Mouse (Mus musculus) spleen, postnatal 4 days (tissue): ENCODE results near the gene Ssmem1.

Experiments used
- DNase-seq, 2 experiments: peaks; one replicate each; pipeline ENCODE4 v3.0.0; 2022; ENCODE audit warnings: low spot score in 2 of 2

Gene Ssmem1

DNA sequence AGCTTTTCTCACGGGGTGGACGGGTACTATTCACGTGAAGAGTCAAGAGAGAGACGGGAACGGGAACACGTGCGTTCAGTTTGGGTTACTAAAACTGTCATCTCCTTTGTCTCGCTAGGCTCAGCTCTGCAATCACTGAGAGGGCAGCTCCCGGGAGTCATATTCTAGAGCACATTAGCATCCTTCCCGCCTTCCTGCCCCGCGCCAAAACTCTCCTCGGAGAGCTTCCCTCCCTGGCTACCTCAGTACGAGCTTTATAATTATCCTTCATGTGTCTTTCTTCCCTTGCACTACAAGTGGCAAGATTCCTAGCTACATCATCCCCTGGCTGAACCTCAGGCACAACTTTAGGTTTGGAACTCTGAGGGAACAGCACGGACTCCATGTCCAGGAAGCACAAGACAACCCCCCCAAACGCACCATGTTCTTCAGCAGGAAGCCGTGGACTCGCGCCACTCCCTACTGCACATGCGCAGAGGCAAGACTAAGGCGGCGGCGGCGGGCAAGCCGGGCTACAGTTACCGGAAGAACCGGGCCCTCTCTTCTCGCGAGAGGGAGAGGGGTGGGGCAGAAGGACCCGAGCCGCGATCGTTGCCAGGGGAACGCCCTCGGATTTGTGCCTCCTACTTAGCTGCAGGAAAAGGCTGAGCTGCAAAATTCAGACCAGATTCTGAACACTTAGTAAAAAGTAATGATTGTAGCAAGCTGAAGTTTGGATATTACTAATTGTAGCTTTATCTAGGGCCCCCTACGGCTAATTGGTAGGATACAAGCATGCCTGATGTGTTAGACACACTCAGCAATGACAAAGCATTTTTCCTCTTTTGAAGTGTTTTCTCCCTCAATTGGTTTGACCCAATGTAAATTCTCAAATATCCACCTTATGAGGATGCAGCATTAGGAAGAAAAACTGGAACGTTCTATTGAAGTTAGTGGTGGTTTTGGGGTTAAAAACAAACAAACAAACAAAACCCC is at the start of gene Ssmem1, which contains the start of gene Tmem209:
Gene Ssmem1, plus strand, starts transcription at position 585 of the 975 bp plus-strand sequence.
Gene Tmem209, minus strand, starts transcription at position 519 of the 975 bp plus-strand sequence.
- DNase-seq = peak; percentile 99

DNA sequence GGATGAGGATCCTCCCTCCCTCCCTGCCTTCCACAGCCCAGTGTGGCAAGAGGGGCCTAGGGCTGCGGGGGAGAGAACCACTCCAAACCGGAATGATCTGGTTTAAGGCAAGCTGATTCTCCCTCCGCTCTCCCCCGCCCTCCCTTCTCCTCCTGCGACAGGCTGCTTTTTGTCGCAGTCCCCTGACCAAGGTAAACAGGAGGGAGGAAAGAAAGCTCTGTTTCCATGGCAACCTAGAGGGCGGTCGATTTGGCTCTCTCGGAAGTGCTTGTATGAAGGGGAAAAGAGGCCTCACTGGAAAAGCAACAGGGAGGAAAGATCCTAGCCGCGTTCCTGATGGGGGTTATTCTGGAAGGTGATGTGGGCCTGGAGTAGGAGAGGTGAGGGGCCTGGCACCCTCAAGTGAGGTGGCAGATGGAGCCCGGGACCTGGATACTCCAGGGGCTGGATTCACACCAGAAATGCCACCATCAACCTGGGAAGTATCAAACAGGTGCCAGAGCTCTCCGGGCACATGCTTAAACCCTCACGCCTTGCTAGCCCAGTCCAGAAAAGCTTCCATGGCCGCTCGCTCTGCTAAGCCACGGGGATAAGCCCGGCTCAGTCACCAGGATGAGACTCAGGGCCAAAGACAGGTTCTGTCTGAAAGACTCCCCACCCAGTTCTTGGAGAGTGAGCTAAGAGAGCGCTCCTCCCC is 48.8 kb upstream of the Ssmem1 start:
- peak in 1 of 2 experiments; percentile 65 for DNase-seq

DNA sequence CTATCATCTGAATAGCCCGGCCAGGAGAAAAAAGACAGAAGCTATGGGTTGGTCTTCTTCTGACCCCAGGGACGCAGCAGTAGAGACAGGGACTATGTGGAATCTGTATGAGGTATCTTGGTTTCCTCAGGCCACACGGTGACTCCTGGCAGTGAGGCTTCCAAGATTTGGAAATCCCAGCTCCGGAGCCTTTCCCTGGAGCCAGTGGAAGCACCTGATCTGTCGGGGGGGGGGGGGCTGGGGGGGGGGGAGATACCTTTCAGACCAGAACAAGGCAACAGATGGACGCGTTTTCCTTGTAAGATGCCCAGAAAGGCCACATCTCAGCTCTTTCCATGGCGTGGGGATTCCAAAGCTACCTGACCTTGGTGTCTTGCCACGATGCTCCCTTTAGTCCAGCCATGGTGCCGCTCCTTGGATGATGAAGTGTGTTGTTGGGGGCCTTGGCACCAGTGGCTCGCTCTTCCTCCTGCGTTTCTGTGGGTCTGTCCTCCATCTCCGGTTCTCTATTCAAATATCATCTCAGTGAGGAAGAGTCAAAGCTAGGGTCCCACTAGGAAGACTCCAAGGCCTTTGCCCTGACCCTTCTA is 47.8 kb upstream of the Ssmem1 start:
- DNase-seq = peak in 1 of 2 experiments; percentile 50

DNA sequence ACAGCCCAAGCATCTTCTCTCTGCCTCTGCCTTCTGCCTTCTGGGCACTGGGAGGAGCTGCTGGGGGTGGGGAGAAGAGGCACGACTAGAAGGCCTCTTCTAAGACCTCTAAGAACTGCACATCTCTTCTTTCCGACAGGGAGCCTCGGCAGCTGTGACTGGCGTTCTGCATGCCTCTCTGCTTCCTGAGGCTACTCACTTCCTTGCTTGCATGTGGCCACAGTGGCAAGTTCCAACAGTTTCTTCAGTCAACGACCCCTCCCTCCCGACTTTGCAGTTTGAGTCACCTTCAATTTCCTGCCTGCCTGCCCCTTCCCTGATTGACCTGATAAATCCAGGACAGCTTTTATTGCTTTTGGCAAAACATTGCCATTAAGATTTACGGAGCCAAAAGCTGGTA is 46.8 kb upstream of the Ssmem1 start:
- DNase-seq = peak in 1 of 2 experiments; percentile 58

DNA sequence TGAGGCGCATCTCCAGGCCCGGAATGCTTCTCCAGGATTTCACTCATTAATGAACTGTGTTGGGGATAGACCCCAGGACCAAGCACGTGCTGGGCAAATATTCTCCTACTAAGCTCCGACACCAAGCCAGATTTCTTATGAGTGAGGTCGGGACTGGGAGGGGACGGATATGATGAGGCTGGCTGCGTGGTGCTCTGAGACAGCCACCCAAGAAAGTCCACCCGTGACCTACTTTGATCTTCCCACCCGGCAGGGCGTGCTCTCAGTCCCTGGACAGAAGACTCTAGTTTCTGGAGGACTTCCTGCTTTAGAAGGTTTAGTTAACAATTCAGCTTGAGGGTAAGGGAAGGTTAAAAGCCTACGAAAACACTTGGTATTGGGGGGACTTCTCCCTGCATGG is 44.1 kb upstream of the Ssmem1 start:
- DNase-seq = no peak

DNA sequence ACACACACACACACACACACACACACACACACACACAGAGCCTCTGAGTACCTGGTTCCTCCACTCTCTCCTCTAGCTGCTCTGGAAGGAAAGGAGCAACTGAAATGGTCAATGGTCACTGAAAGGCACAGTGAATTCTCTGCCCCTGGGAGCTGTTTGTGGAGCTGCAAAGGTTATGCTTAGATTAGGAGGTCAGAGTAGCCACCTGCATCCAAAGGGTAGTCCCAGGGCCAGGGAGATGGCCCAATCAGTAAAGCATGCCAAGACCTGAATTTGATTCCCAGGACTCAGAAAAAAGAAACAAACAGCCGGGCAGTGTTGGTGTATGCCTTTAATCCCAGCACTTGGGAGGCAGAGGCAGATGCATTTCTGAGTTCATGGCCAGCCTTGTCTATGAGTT is 41.6 kb upstream of the Ssmem1 start:
- no peak for DNase-seq

DNA sequence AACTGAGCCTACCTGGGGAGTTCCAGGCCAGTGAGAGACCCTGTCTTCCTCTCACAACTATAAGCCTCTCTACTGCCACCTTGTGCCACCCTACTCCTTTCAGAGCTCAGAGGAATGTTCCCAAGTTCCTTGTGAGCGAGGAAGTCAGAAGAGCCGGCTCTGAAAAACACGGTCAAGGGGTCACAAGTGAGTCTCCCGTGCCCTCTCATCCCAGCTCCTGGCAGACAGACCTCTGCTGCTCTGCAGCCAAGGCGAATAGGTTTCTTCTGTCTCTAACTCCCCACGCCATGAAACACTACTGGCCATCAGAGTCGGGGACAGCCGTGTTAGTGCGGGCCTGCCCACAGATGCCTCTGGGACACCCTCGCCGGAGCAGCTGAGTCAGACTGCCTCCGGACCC is 41.0 kb upstream of the Ssmem1 start:
- DNase-seq = no peak

DNA sequence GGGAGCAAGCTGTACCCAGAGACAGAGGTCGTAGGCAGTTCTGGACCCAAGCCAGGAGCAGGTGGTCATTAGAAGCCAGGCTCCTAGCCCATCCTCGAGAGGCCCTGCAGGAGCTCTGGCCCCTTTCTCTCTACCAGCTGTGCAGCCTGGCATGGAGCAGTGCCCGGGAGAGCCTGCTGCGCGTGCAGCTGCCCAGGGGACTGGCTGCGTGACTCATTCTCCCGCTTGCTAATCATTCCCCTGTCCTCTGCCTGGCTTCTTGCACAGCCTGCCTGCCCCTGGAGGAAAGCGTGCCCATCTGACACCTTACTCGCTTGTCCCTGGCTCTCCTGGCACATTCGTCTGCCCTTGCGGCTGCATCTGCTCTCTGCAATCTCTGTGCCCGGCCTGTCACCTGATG is 40.3 kb upstream of the Ssmem1 start:
- no peak for DNase-seq

DNA sequence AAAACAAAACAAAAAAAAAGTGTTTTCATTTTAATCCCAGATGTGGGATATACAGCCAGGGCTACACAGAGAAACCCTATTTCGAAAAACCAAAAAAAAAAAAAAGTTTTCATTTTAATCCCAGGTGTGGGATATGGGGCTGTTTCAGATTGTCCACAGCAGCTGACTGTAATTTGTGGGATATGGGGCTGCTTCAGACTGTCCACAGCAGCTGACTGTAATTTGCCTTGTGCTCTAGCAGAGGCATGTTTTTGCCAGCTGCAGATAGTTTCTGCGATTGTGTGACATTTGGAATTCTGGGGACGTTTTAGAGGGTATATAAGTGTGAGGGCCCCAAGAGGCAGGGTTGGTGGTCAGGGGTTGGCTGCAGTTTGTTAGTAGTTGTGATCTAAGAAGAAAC is 37.9 kb upstream of the Ssmem1 start:
- DNase-seq = no peak

DNA sequence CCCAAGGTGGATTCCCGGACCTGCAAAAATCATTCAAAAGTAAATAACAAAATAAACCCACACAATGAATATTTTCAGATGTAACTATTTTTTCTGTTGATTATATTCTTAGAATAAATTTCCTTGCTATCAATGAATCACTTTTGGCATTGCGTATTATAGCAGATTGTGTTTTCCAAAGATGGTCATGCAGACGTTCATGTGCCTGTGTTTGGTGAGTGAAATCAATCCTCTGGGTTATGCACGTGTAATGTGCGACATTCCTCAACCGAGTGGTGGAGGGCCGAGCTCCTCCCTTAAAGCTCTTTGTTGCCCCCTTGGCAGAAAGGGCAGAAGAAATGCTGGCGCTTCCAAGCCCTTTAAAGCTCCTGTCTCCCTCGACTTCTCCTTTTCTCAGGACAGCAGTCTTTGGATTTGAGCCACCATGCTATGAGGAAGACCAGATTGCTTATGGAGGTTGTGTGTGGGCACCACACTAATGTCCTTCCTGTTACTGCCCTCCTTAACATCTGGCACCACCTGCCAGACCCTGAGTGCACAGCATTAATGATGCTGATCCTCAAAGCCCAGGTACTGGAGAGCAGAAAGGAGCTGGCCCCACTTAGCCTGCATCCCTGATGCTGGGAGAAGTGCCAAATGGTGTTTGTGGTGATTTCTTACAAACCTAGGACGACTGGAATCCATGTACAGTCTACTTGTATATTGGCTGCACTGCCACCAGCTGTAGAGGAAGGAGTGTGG is 33.5 kb upstream of the Ssmem1 start:
- DNase-seq = no peak

DNA sequence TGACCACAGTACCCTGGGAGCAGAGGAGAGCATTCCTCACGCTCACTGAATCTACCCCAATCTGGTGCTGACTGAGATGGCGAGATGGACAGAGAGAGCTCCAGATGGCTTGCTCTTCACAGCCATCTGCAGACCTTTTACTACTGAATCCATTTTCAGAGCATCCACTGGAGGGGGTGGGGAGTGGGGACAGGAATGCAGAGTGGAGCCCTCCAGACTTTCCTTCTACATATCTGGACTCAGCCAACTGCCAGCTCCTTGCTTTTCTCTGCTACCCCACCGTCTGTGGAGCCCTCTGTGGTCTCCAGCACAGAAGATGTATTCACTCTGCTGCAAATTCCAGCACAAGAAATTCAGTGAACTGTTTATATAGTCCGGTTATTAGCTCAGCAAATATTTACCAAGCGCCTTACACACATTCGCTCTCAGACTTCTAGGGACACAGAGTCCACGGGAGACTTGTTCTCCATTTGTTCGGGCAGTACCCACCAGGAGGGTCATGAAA is 32.4 kb upstream of the Ssmem1 start:
- no peak for DNase-seq

DNA sequence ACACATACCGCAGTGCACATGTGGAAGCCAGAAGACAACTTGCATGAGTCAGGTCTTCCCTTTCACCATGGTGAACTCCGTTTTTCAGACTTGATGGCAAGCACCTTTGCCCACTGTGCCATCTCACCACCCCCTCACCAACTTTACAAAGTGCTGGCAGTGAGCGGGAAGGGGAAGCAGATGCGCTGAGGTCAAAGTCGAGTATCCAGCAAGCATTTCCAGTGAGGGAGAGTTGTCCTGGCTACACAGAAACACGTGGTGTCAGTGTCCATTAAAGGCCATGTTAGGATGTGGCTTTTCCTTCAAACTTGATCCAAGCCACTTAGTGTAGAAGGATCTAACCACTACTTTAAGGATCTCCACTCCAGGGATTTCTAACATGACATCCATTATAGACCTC is 31.9 kb upstream of the Ssmem1 start:
- DNase-seq = no peak

DNA sequence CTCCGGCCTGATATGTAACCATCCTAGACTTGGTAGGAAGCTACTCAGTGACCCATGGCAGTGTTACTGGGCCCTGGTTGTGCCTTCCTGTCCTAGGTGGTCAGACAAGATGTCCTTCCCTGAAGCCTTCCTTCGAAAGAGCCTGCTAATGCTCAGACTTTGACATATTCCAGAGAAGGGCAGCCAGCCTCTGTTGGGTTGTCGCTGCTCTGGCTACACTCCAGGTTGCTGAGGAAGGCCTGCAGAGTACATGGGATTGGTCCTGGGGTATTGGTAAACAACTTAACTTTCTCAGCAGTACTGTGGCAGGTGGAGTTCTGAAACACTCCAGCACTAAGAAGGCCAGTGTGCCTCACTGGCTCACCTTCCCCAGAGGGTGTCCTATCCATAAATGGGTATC is 30.2 kb upstream of the Ssmem1 start:
- DNase-seq = no peak

DNA sequence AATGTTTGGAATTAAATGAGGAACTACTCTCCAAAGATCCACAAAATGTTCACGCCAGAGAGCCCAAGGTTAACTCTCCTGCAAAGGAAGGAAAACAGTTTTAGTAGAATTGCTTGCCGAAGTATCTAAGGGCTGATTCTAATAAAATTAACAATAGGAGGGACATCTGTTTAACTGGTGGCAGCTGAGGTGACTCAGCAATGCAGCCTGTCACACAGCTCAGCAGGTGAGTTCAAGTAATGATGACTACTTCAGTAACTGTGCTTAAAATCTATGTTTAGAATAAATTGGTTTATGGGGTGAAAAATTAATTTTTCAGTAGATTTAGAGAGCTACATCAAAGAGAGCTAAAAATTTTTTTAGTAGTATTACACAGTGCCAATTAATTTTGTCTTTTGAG is 26.7 kb upstream of the Ssmem1 start:
- DNase-seq = no peak

DNA sequence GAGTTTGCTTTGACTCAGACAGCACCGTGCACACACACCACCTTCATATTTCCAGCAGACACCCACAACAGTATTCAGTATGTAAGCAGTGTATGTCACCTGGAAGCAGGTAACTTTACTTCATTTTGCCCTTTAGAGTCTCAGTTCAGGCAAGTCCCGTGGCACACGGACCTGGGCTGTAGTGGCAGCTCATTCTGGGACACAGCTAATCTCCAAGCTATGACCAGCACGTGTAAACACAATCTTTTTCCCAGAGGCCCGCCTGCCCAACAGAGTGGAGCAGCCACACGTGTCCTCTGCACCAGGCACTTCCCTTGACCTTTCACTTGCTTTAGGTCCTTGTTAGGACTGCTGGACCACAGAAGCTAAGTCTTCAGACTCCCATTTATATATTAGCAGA is 23.1 kb upstream of the Ssmem1 start:
- DNase-seq = no peak

DNA sequence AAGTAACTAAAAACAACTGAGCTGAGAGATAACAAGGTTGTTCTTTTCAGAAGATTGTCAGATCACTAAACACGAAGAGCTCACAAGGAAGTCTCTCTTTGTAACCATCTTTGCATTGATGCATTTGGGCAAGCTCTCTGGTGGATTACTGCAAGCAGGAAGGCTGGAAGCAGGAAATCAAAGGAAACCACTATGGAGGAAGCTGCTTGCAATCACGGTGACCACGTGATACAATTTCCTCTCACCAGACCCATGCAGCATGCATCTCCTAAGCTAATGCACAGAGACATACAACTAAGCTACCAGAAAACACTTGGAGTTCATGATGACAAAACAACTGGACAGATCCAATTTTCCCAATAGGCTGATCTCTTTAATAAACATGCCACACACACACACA is 10.6 kb upstream of the Ssmem1 start:
- no peak for DNase-seq

DNA sequence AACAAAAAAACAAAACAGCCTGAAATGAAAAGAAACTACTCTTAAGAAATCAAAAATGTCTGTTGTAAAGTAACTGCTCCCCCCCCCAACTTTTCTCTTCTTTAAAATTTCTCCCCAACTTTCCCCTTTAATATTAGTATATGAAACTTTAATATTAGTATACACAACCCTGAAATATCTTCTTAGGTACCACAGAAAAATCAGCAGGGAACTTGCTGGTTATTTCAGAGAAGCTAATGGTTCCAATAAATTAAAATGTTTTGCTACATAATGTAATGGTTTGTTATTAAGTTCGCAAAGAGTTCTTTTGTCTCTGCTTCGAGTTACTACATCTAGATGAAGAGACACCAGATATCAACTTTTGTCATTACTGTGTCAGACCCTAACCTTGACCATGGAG is 825 bp upstream of the Ssmem1 start:
- no peak for DNase-seq

DNA sequence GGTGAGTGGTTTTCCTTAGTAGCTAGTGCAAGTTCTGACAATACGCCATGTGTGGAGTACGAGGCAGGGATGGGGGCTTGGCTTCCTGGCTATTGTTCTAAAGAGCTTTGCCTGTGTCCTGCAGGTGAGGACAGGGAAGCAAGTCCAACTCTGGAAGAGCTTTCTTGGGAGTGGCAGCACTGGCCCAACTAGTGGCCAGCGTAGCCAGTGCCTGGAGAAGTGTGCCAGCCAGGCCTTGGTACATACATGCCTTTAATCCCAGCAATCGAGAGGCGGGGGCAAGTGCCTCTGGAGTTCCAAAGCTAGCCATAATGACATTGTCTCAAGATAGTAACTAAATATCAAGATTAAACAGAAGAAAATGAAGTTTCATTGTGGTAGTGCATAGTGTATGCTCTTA is 642 bp downstream of the Ssmem1 start:
- no peak for DNase-seq

DNA sequence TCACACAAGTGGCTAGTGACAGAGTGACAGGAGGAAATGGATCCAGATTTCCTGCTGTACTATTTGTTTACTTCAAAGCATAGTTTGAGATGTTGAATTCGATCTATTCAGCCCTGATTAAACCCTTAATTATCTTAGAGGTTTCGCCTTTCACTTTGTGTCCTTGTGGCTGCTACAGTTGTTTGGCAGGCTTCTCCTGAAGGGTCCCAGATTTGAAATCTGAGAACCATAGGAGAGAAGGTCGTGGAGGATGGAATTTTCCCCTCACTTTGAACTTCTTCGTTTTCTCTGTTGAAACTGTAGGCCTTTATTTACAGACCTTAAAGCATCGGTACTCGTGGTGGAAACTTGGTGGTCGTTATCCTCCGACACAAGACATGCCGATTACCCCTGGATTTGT is 4.6 kb downstream of the Ssmem1 start:
- no peak for DNase-seq

DNA sequence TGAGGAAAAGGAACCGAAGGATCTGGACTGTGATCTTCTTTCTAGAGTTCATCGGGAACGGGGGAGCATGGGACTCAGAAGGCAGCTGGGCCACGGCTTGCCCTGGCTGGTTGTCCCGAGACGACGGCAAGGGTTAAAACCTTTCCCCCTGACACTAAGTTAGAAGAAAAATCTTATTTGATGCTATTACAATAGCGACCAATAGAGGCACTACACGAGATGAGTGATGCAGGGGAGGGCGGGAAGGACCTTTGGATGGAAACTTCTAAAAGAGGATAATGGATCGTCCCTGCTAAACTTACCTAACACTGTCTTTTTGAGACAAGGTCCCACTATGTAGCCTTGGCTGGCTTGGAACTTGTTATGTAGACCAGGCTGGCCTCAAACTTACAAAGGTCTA is 10.8 kb downstream of the Ssmem1 start:
- no peak for DNase-seq

DNA sequence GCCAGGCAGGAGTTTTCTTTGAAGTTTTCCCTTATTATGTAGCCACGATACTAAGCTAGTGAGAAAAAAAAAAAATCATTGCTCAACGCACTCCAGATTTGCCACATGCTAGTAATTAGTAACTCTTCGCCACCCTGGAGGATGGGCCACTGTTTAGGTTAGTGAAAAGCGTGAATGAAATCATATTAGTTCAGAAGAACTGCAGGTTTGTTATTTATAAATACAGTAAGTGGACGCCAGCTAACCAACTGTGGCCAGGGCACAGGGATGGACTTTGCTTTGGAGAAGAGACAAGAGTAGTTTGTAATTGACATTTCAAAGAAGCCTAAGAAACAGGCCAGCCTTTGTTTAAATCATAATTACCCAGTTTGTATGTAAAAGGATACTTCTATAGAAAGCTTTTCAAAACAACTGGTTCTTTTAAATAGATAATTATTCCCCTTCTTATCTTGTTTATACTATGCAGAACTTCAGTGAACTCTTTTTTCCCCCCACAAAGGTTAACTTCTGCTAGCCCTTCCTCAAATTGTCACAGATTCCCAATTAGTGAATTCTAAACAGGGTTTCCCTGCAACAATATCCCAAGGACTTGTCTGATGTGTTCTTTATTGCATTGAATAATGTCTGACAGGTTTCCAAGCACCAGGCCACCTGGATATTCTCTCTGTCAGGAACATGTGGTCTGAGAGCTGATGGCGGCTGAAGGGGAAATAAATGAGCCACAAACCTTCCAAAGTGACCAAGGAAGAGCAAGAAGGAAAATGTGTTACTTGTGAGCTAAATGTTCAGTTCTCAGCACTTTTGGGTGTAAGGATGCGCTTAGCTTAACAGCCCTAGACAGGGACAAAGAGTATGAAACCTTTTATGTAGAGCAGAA is 16.0 kb downstream of the Ssmem1 start:
- DNase-seq = no peak
